ENCODE assay signal across 8 mouse cellular contexts in the genomic region with DNA sequence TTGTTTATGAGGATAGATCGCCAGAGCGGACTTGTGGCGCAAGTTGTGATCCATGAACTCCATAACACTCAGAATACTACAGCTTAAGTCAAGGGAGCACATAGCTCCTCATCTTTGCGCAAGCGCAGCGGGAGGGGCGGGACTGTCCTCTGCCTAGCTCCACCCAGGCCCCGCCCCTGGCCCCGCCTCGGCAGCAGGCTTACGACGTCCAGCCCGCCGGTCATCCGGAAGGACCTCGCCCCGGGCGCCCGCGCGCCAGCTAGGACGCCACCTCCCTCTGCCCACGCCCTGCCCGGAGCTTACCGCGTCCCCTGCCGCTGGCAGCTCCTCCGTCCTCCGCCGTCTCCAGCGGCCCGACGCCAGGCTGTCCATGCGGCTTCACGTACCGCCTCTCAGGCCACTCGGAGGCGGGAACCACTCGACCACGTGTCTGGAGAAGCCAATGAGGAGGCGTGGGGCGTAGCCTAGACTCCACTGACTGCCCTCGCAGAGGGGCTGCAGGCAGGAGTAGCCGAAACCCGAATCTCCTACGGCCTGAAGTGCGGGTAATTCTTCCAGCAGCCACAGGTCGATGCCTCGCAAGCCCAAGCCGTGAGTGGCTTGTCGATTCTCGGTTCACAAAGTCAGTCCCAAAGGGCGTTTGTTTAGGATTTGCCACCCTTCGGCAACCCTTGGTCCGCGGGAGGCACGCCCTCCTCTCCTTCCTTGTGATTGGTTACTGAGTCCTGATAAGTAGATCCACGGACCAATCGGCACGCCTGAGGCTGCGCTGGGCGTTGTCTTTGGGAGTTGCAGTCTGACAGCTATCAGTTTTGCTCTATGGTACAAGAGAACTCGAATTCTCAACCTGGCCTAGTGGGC. TPM values are rescaled to one million over a fixed set of nuclear protein-coding genes. Genes with fewer than 3 reads are reported as not detected.
A peak's percentile ranks its signal among the peaks of the same experiment; 100 is the strongest.
DNase-seq lines count a peak whose midpoint lies in the region; ATAC-seq and TF ChIP-seq lines count a peak whose summit lies in the region.

Gene 9430038I01Rik (minus strand): TSS at position 426 of the 861 bp plus-strand sequence.

- peak within 1 kb of the TSS; percentile 48 for H3K4me2 ChIP-seq in kidney, embryonic 14.5 days (replicated peaks; ENCODE audit: low read depth, low read length)
- H3K4me2 ChIP-seq in limb, embryonic 15.5 days = peak within 1 kb of the TSS; percentile 58

- under 1% methylated on average over 63 of the region's 63 CpGs for WGBS in kidney, embryonic 14.5 days
- under 1% methylated on average over 63 of the region's 63 CpGs for WGBS in limb, embryonic 15.5 days

- ATAC-seq in kidney, embryonic 14.5 days (ENCODE audit: low FRiP score, low TSS enrichment) = peak; percentile 100
- peak; percentile 100 for ATAC-seq in limb, embryonic 15.5 days (ENCODE audit: insufficient number of reproducible peaks, low FRiP score, low TSS enrichment, low read depth)

- peaks cover 25% of the 10 kb centered on the region for H3K4me1 ChIP-seq in bone marrow macrophage, adult 2 months (ENCODE audit: control insufficient read depth, insufficient read depth, low read length)
- H3K4me1 ChIP-seq in embryonic fibroblast, embryonic 13.5 days (ENCODE audit: control insufficient read depth, insufficient read depth, low read length) = no peaks in the 10 kb centered on the region
- no peaks in the 10 kb centered on the region for H3K4me1 ChIP-seq in kidney, embryonic 14.5 days (ENCODE audit: control insufficient read depth, insufficient read depth, low read length)
- H3K4me1 ChIP-seq in limb, embryonic 15.5 days = peaks cover 7% of the 10 kb centered on the region

- H3K27me3 ChIP-seq in kidney, embryonic 14.5 days (ENCODE audit: control insufficient read depth, insufficient read depth, low read length) = no peaks in the 10 kb centered on the region
- no peaks in the 10 kb centered on the region for H3K27me3 ChIP-seq in limb, embryonic 15.5 days

- peak within 1 kb of the TSS; percentile 65 for H3K9ac ChIP-seq in kidney, embryonic 14.5 days (ENCODE audit: low read depth, low read length)
- peak within 1 kb of the TSS; percentile 70 for H3K9ac ChIP-seq in limb, embryonic 15.5 days

- no peaks in the 10 kb centered on the region for H3K9me3 ChIP-seq in kidney, embryonic 14.5 days (ENCODE audit: control insufficient read depth, low read length)
- H3K9me3 ChIP-seq in limb, embryonic 15.5 days = no peaks in the 10 kb centered on the region

- peak within 1 kb of the TSS; percentile 84 for H3K27ac ChIP-seq in bone marrow macrophage, adult 2 months (ENCODE audit: insufficient read depth, low read depth, low read length)
- H3K27ac ChIP-seq in embryonic fibroblast, embryonic 13.5 days (ENCODE audit: insufficient read depth, low read length) = peak within 1 kb of the TSS; percentile 69
- peak within 1 kb of the TSS; percentile 74 for H3K27ac ChIP-seq in kidney, embryonic 14.5 days (ENCODE audit: low read depth, low read length)
- peak within 1 kb of the TSS; percentile 91 for H3K27ac ChIP-seq in limb, embryonic 15.5 days

- H3K4me3 ChIP-seq in bone marrow macrophage, adult 2 months (ENCODE audit: insufficient read depth, low read length) = peak within 1 kb of the TSS; percentile 74
- H3K4me3 ChIP-seq in embryonic fibroblast, embryonic 13.5 days (ENCODE audit: insufficient read depth, low read length) = peak within 1 kb of the TSS; percentile 71
- H3K4me3 ChIP-seq in kidney, embryonic 14.5 days (ENCODE audit: low read length) = peak within 1 kb of the TSS; percentile 65
- peak within 1 kb of the TSS; percentile 95 for H3K4me3 ChIP-seq in limb, embryonic 15.5 days

- no peaks in the 10 kb centered on the region for H3K36me3 ChIP-seq in kidney, embryonic 14.5 days (ENCODE audit: control insufficient read depth, insufficient read depth, low read length)
- H3K36me3 ChIP-seq in limb, embryonic 15.5 days = peaks cover 5% of the 10 kb centered on the region; the same call in 1 of the 2 replicates

- TF ChIP-seq CTCF in bone marrow macrophage, adult 2 months (IDR thresholded peaks at IDR 0.05; ENCODE audit: low read depth, low read length) = no peak
- no peak for TF ChIP-seq CTCF in embryonic fibroblast, embryonic 13.5 days (IDR thresholded peaks at IDR 0.05; ENCODE audit: borderline replicate concordance, insufficient read depth, low read length)

- peak; percentile 100 for DNase-seq in A20 (ENCODE audit: low read depth, low spot score)
- peak; percentile 98 for DNase-seq in heart, adult 9 months (ENCODE audit: low spot score in 2 of 2)
- DNase-seq in monocyte, adult 2 months (ENCODE audit: low read depth in 1 of 2, low spot score in 2 of 2) = peak; percentile 85 to 96
- peak; percentile 92 to 94 for DNase-seq in spleen, postnatal 36 days (ENCODE audit: low spot score in 2 of 2)

- no peak for TF ChIP-seq POLR2A in bone marrow macrophage, adult 2 months (IDR thresholded peaks at IDR 0.05; ENCODE audit: borderline replicate concordance, low read depth, low read length)
- TF ChIP-seq POLR2A in embryonic fibroblast, embryonic 13.5 days (IDR thresholded peaks at IDR 0.05; ENCODE audit: low read depth, low read length) = peak; percentile 72

RNA-seq across cellular contexts. Expression of gene 9430038I01Rik, which starts in this region (rescaled TPM):
- 13.2 and 13.6 TPM in 2 replicates for polyA plus RNA-seq in bone marrow macrophage, adult 2 months (2012; ENCODE audit: insufficient read depth, insufficient read length, missing spikeins)
- 3.4 and 5.8 TPM in 2 replicates for polyA plus RNA-seq in embryonic fibroblast, embryonic 13.5 days (2011; ENCODE audit: insufficient read length, low read depth, missing spikeins)
- 29.4 and 38.1 TPM in 2 replicates for polyA plus RNA-seq in kidney, embryonic 14.5 days (2014; fragmentation: Nextera tagmentation; extraction: Ambion mirVana)
- polyA plus RNA-seq in limb, embryonic 15.5 days (2015; fragmentation: Nextera tagmentation; extraction: Ambion mirVana) = 20.0 and 21.1 TPM in 2 replicates

Comparison
In these comparisons a context has a peak if more than half of its experiments do, and no peak if none do; other contexts are left out.
1. Peak in every context shown above with its lines: DNase-seq, ATAC-seq, H3K4me3 ChIP-seq and H3K27ac ChIP-seq.